Mouse (Mus musculus) cerebellum, adult 2 months (tissue): ENCODE measurements around the gene Il4ra.

Experiments
- CTCF ChIP-seq: fragments of 200-500 bp; IDR thresholded peaks from 2 replicates; pipeline ENCODE4 v1.5.1; 2011; ENCODE audit warnings: low read depth, mild to moderate bottlenecking, control low read depth, low read length, moderate library complexity, borderline replicate concordance; ENCODE audit not compliant: insufficient read depth
- POLR2A ChIP-seq: fragments of 200-500 bp; IDR thresholded peaks from 2 replicates; pipeline ENCODE4 v1.6.1; 2011; ENCODE audit warnings: low read length, control low read depth, borderline replicate concordance; ENCODE audit not compliant: insufficient read depth

GRCm38 (mm10) chr7:125515081-125515853 is 36.7 kb upstream of the Il4ra start:
- no peak for TF ChIP-seq CTCF
- TF ChIP-seq POLR2A: no peak
